Mouse (Mus musculus): ENCODE data around the gene Igf1.
A peak's percentile ranks its signal among the peaks of the same experiment; 100 is the strongest.

Igf1 gene

GRCm38 (mm10) chr10:87860181-87861103 is 2.4 kb downstream of the Igf1 start:
- DNase-seq (ENCODE audit: low spot score in 2 of 2) = peak in 1 of 2 experiments; percentile 27

- no peak for DNase-seq (ENCODE audit: low spot score in 2 of 2)
These were observed 3.0 kb downstream of the Igf1 start for GRCm38 (mm10) chr10:87861104-87861455.

- no peak for DNase-seq (ENCODE audit: low spot score in 2 of 2)
These were observed 4.8 kb downstream of the Igf1 start for GRCm38 (mm10) chr10:87862899-87863298.

GRCm38 (mm10) chr10:87863326-87863725 is 5.3 kb downstream of the Igf1 start:
- DNase-seq (ENCODE audit: low spot score in 2 of 2) = no peak

GRCm38 (mm10) chr10:87865712-87866111 is 7.6 kb downstream of the Igf1 start:
- no peak for DNase-seq (ENCODE audit: low spot score in 2 of 2)

- DNase-seq (ENCODE audit: low spot score in 2 of 2) = no peak
These were observed 8.4 kb downstream of the Igf1 start for GRCm38 (mm10) chr10:87866448-87866847.

- no peak for DNase-seq (ENCODE audit: low spot score in 2 of 2)
These were observed 9.2 kb downstream of the Igf1 start for GRCm38 (mm10) chr10:87867217-87867616.

GRCm38 (mm10) chr10:87867631-87868030 is 9.6 kb downstream of the Igf1 start:
- no peak for DNase-seq (ENCODE audit: low spot score in 2 of 2)

GRCm38 (mm10) chr10:87868349-87869053 is 10.4 kb downstream of the Igf1 start:
- no peak for DNase-seq (ENCODE audit: low spot score in 2 of 2)

- no peak for DNase-seq (ENCODE audit: low spot score in 2 of 2)
These were observed 11.1 kb downstream of the Igf1 start for GRCm38 (mm10) chr10:87869151-87869550.

- DNase-seq (ENCODE audit: low spot score in 2 of 2) = no peak
These were observed 11.6 kb downstream of the Igf1 start for GRCm38 (mm10) chr10:87869691-87870090.

- no peak for DNase-seq (ENCODE audit: low spot score in 2 of 2)
These were observed 14.0 kb downstream of the Igf1 start for GRCm38 (mm10) chr10:87871863-87872647.

- no peak for DNase-seq (ENCODE audit: low spot score in 2 of 2)
These were observed 14.8 kb downstream of the Igf1 start for GRCm38 (mm10) chr10:87872854-87873253.

- no peak for DNase-seq (ENCODE audit: low spot score in 2 of 2)
These were observed 15.5 kb downstream of the Igf1 start for GRCm38 (mm10) chr10:87873516-87873915.

GRCm38 (mm10) chr10:87880071-87880785 is 22.2 kb downstream of the Igf1 start:
- DNase-seq (ENCODE audit: low spot score in 2 of 2) = no peak

- DNase-seq (ENCODE audit: low spot score in 2 of 2) = no peak
These were observed 27.4 kb downstream of the Igf1 start for GRCm38 (mm10) chr10:87885326-87886040.

GRCm38 (mm10) chr10:87889850-87890249 is 31.8 kb downstream of the Igf1 start:
- no peak for DNase-seq (ENCODE audit: low spot score in 2 of 2)

- DNase-seq (ENCODE audit: low spot score in 2 of 2) = no peak
These were observed 34.2 kb downstream of the Igf1 start for GRCm38 (mm10) chr10:87892256-87892655.

- no peak for DNase-seq (ENCODE audit: low spot score in 2 of 2)
These were observed 35.2 kb downstream of the Igf1 start for GRCm38 (mm10) chr10:87893272-87893671.

GRCm38 (mm10) chr10:87894461-87895120 is 36.5 kb downstream of the Igf1 start:
- no peak for DNase-seq (ENCODE audit: low spot score in 2 of 2)
